Mouse (Mus musculus): Measurements from ENCODE around the gene Dazap2.

Dazap2 gene

GRCm38 (mm10) chr15:100636700-100637501 is 21.8 kb downstream of the Dazap2 start, which contains the start of gene Smagp:
Gene Smagp (minus strand): TSS chr15:100636940.
- in situ Hi-C loops (cut with MboI, MseI): no loop called here

- in situ Hi-C loops (cut with MboI, MseI): no loop called here
These were observed 22.5 kb downstream of the Dazap2 start for GRCm38 (mm10) chr15:100637661-100638060.

- in situ Hi-C loops (cut with MboI, MseI): no loop called here
These were observed 25.0 kb downstream of the Dazap2 start for GRCm38 (mm10) chr15:100639972-100640750.

GRCm38 (mm10) chr15:100641226-100641810 is 26.2 kb downstream of the Dazap2 start:
- in situ Hi-C loops (cut with MboI, MseI): no loop called here

GRCm38 (mm10) chr15:100642451-100642850 is 27.3 kb downstream of the Dazap2 start:
- in situ Hi-C loops (cut with MboI, MseI): no loop called here

- in situ Hi-C loops (cut with MboI, MseI): no loop called here
These were observed 31.0 kb downstream of the Dazap2 start for GRCm38 (mm10) chr15:100646161-100646560.

GRCm38 (mm10) chr15:100650111-100650510 is 35.0 kb downstream of the Dazap2 start:
- in situ Hi-C loops (cut with MboI, MseI): loop anchor here (10.0 kb wide), 1 partner anchor 195 kb away; no protein-coding TSS in a partner anchor

GRCm38 (mm10) chr15:100651610-100652009 is 36.5 kb downstream of the Dazap2 start:
- in situ Hi-C loops (cut with MboI, MseI): loop anchor here (10.0 kb wide), 1 partner anchor 193 kb away; no protein-coding TSS in a partner anchor

GRCm38 (mm10) chr15:100654271-100654670 is 39.1 kb downstream of the Dazap2 start:
- in situ Hi-C loops (cut with MboI, MseI): loop anchor here (10.0 kb wide), 1 partner anchor 191 kb away; no protein-coding TSS in a partner anchor

- in situ Hi-C loops (cut with MboI, MseI): loop anchor here (10.0 kb wide), 1 partner anchor 190 kb away; no protein-coding TSS in a partner anchor
These were observed 40.1 kb downstream of the Dazap2 start for GRCm38 (mm10) chr15:100655201-100655600.

GRCm38 (mm10) chr15:100660306-100660705 is 45.2 kb downstream of the Dazap2 start:
- in situ Hi-C loops (cut with MboI, MseI): no loop called here

- in situ Hi-C loops (cut with MboI, MseI): no loop called here
These were observed 45.7 kb downstream of the Dazap2 start for GRCm38 (mm10) chr15:100660805-100661204.

GRCm38 (mm10) chr15:100664813-100665274 is 49.7 kb downstream of the Dazap2 start:
- in situ Hi-C loops (cut with MboI, MseI): no loop called here

- in situ Hi-C loops (cut with MboI, MseI): no loop called here
These were observed 50.5 kb downstream of the Dazap2 start for GRCm38 (mm10) chr15:100665411-100666218.

GRCm38 (mm10) chr15:100666219-100666696 is 51.1 kb downstream of the Dazap2 start:
- in situ Hi-C loops (cut with MboI, MseI): no loop called here

- in situ Hi-C loops (cut with MboI, MseI): no loop called here
These were observed 51.7 kb downstream of the Dazap2 start for GRCm38 (mm10) chr15:100666851-100667250.

GRCm38 (mm10) chr15:100667420-100667819 is 52.3 kb downstream of the Dazap2 start:
- in situ Hi-C loops (cut with MboI, MseI): no loop called here

- in situ Hi-C loops (cut with MboI, MseI): no loop called here
These were observed 52.9 kb downstream of the Dazap2 start for GRCm38 (mm10) chr15:100667871-100668545.

GRCm38 (mm10) chr15:100669337-100669736 is 54.2 kb downstream of the Dazap2 start, which contains the start of gene Bin2:
Gene Bin2 (minus strand): TSS chr15:100669553.
- in situ Hi-C loops (cut with MboI, MseI): no loop called here

GRCm38 (mm10) chr15:100670004-100670403 is 54.9 kb downstream of the Dazap2 start:
- in situ Hi-C loops (cut with MboI, MseI): no loop called here
